ENCODE assay signal across 7 mouse cellular contexts in the genomic region with DNA sequence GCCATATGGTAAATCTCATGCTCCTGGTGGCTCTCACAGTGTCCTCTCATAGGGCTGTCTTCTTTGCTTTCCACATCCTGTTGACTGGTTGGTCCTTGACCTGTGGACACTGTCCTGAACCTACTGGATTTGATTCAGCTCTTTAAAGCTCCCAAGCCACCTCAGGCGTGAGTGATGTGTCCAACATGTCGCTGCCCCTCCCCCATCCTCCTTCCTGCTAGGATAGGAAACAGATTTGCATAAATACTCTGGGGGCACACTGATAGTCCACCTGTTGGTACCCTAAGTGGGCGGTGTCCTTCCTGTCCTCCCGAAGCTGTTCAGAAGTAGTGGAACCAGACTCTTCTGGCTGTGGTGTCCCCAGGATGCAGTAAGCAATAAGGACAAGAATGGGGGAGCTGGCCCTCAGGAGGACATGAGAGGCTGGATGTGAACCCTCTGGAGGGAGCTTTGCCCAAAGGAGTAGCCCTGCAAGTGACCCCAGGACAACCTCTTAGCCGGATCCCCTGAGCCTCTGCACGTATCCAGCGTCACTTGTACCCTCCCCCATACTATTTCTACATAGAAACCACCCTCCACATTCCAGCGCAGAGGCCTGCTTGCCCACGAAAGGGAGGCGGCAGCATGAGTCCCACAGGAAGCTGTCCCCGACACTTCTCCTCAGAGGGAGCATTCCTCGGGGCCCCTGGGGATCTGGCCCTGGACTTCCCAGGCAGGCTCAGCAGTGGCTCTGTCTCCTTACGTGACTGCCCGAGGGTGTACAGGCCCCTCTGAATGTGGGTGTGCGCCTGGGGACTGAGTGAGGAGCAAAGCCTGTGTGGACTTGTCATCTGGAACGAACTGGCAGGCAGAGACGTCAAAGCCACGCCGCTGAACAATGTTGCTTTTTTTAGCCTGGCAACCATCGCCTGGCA.
A peak's percentile ranks its signal among the peaks of the same experiment; 100 is the strongest.
DNase-seq lines count a peak whose midpoint lies in the region; ATAC-seq and TF ChIP-seq lines count a peak whose summit lies in the region.

No protein-coding gene starts in this region.

- DNase-seq in ZHBTc4 (ENCODE audit: low read depth, low spot score) = peak; percentile 29
- DNase-seq in heart, adult 9 months (ENCODE audit: low spot score in 2 of 2) = peak; percentile 67 to 74
- peak; percentile 67 for DNase-seq in kidney, adult 9 months
- DNase-seq in lung, adult 18-20 months = peak; percentile 54 to 68
- peak; percentile 57 to 79 for DNase-seq in urinary bladder, adult 18-20 months (ENCODE audit: low spot score in 2 of 2)

- peak overlapping the region; percentile 59 for H3K4me3 ChIP-seq in E14TG2a.4 (replicated peaks; ENCODE audit: low read length)

- no peak for TF ChIP-seq CTCF in E14TG2a.4 (conservative IDR thresholded peaks at IDR 0.05; ENCODE audit: low read length)

- no peaks in the 10 kb centered on the region for H3K9me3 ChIP-seq in E14TG2a.4 (ENCODE audit: low read length)

- H3K36me3 ChIP-seq in E14TG2a.4 (ENCODE audit: insufficient read depth, low read length) = no peaks in the 10 kb centered on the region

- peaks cover 31% of the 10 kb centered on the region for H3K4me1 ChIP-seq in E14TG2a.4 (replicated peaks; ENCODE audit: low read depth, low read length)

- peaks cover 18% of the 10 kb centered on the region for H3K27me3 ChIP-seq in E14TG2a.4 (ENCODE audit: insufficient read depth, low read length)

- ATAC-seq in cerebellum, adult (ENCODE audit: insufficient number of reproducible peaks, low FRiP score, low TSS enrichment) = no peak
